Mouse (Mus musculus): ENCODE measurements at regions not wholly inside any gene's neighbourhood (a gene's known extent, or its start where the extent isn't known, plus 50 kb on each side); places are given as distances from the start of the nearest gene placed in this dataset.

DNA sequence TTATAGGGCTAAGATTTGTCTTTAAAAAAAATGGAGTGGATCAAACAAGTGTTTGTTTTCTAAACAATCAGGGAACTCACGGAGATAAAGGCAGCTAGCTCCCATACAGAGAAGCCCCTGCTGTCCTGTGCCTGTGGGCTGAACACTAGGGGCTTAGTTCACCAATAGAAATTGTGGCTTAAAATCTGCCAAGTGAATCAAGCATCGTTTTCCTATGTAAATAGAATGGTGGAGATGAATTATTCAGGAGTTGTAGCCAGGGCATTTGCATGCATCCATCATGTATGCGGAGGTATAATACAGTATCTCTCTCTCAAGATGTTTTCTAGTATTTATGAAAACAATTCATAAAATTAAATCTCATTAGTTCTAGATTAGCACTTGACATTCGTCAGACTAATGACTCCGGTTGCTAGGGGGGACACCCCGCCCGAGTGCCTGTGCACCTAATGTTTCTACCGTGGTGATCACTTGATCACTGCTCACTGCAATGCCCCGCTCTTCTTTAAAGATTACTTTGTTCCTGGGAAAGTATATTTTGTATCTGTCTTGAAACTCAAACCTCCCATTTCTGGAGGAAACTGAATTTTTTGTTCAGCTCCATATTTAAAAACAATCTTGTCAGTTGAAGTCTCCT is 469.1 kb downstream of the Glrx3 start:
- TF ChIP-seq CTCF (IDR thresholded peaks at IDR 0.05; ENCODE audit: control insufficient read depth, insufficient read depth, low read length) (no peak), POLR2A (IDR thresholded peaks at IDR 0.05; ENCODE audit: borderline replicate concordance, control insufficient read depth, low read depth, low read length) (no peak)

All from bone marrow, adult 2 months (tissue).